Mouse (Mus musculus): ENCODE results near the gene Pla2g2f. TPM values are rescaled to one million over a fixed set of nuclear protein-coding genes. Genes with fewer than 3 reads are reported as not detected.

Pla2g2f gene
- polyA plus RNA-seq, 1 experiment from 2014 or later, result not detected

GRCm38 (mm10) chr4:138725127-138725461, 32.3 kb downstream of the Pla2g2f start:
- WGBS, result 6% methylated on average over 13 of the region's 13 CpGs

GRCm38 (mm10) chr4:138724354-138725126, 32.9 kb downstream of the Pla2g2f start, which contains the start of gene Pla2g2c:
TSS of gene Pla2g2c (plus strand) at chr4:138724792.
- Histone ChIP-seq H3K4me3 (peak within 1 kb of the TSS; percentile 50), H3K27me3 (ENCODE audit: poor library complexity, severe bottlenecking) (peaks cover 63% of the 10 kb centered on the region), H3K4me1 (peaks cover 35% of the 10 kb centered on the region), H3K27ac (peak within 1 kb of the TSS; percentile 84), H3K9me3 (no peaks in the 10 kb centered on the region), H3K36me3 (replicated peaks) (no peaks in the 10 kb centered on the region)
- DNase-seq (ENCODE audit: extremely low spot score, low spot score), result no peak
- 58% methylated on average over 18 of the region's 18 CpGs for WGBS

More at GRCm38 (mm10) chr4:138725127-138725461, 32.3 kb downstream of the Pla2g2f start:
- Histone ChIP-seq H3K27me3 (ENCODE audit: poor library complexity, severe bottlenecking) (peaks cover 67% of the 10 kb centered on the region), H3K27ac (peak overlapping the region; percentile 84), H3K9me3 (no peaks in the 10 kb centered on the region), H3K36me3 (replicated peaks) (no peaks in the 10 kb centered on the region), H3K4me3 (peak overlapping the region; percentile 50), H3K4me1 (peaks cover 40% of the 10 kb centered on the region)
- peak; percentile 71 for DNase-seq (ENCODE audit: extremely low spot score, low spot score)

- H3K27me3 ChIP-seq (ENCODE audit: poor library complexity, severe bottlenecking), result peaks cover 63% of the 10 kb centered on the region
- peaks cover 27% of the 10 kb centered on the region for H3K4me1 ChIP-seq
- H3K27ac ChIP-seq, result no peak overlapping the region
- H3K36me3 ChIP-seq (replicated peaks), result no peaks in the 10 kb centered on the region
- no peaks in the 10 kb centered on the region for H3K9me3 ChIP-seq
- no peak overlapping the region for H3K4me3 ChIP-seq
- DNase-seq (ENCODE audit: extremely low spot score, low spot score), result no peak
- WGBS, result 86% methylated on average over 15 of the region's 15 CpGs
These were observed 33.7 kb downstream of the Pla2g2f start for GRCm38 (mm10) chr4:138723493-138724281.

GRCm38 (mm10) chr4:138719264-138719596, 38.2 kb downstream of the Pla2g2f start:
- Histone ChIP-seq H3K4me3 (no peak overlapping the region), H3K27ac (no peak overlapping the region)
- 80% methylated on average over 5 of the region's 5 CpGs for WGBS

GRCm38 (mm10) chr4:138718586-138719263, 38.7 kb downstream of the Pla2g2f start:
- peaks cover 15% of the 10 kb centered on the region for H3K27me3 ChIP-seq (ENCODE audit: poor library complexity, severe bottlenecking)
- H3K27ac ChIP-seq, result no peak overlapping the region
- no peaks in the 10 kb centered on the region for H3K36me3 ChIP-seq (replicated peaks)
- no peak overlapping the region for H3K4me3 ChIP-seq
- peaks cover 6% of the 10 kb centered on the region; the same call in 1 of the 2 replicates for H3K4me1 ChIP-seq
- no peak for DNase-seq (ENCODE audit: extremely low spot score, low spot score)
- no peaks in the 10 kb centered on the region for H3K9me3 ChIP-seq
- 86% methylated on average over 5 of the region's 5 CpGs for WGBS

More at GRCm38 (mm10) chr4:138719264-138719596, 38.2 kb downstream of the Pla2g2f start:
- DNase-seq (ENCODE audit: extremely low spot score, low spot score), result no peak
- no peaks in the 10 kb centered on the region for H3K9me3 ChIP-seq
- peaks cover 20% of the 10 kb centered on the region for H3K27me3 ChIP-seq (ENCODE audit: poor library complexity, severe bottlenecking)
- peaks cover 11% of the 10 kb centered on the region for H3K4me1 ChIP-seq
- H3K36me3 ChIP-seq (replicated peaks), result no peaks in the 10 kb centered on the region

GRCm38 (mm10) chr4:138716697-138717096, 40.7 kb downstream of the Pla2g2f start:
- Histone ChIP-seq H3K4me1 (no peaks in the 10 kb centered on the region), H3K4me3 (no peak overlapping the region), H3K36me3 (replicated peaks) (no peaks in the 10 kb centered on the region), H3K27me3 (ENCODE audit: poor library complexity, severe bottlenecking) (peaks cover 6% of the 10 kb centered on the region; the same call in 1 of the 2 replicates), H3K27ac (no peak overlapping the region), H3K9me3 (no peaks in the 10 kb centered on the region)
- 86% methylated on average over 9 of the region's 9 CpGs for WGBS
- DNase-seq (ENCODE audit: extremely low spot score, low spot score), result no peak

- no peaks in the 10 kb centered on the region for H3K4me1 ChIP-seq
- peaks cover 4% of the 10 kb centered on the region; the same call in 1 of the 2 replicates for H3K27me3 ChIP-seq (ENCODE audit: poor library complexity, severe bottlenecking)
- H3K9me3 ChIP-seq, result no peaks in the 10 kb centered on the region
- no peak overlapping the region for H3K27ac ChIP-seq
- DNase-seq (ENCODE audit: extremely low spot score, low spot score), result no peak
- no peaks in the 10 kb centered on the region for H3K36me3 ChIP-seq (replicated peaks)
- H3K4me3 ChIP-seq, result no peak overlapping the region
- WGBS, result 79% methylated on average over 1 of the region's 1 CpGs
These were observed 43.2 kb downstream of the Pla2g2f start for GRCm38 (mm10) chr4:138714186-138714585.

GRCm38 (mm10) chr4:138712621-138713020, 44.8 kb downstream of the Pla2g2f start:
- Histone ChIP-seq H3K27ac (no peak overlapping the region), H3K4me1 (no peaks in the 10 kb centered on the region), H3K27me3 (ENCODE audit: poor library complexity, severe bottlenecking) (peaks cover 5% of the 10 kb centered on the region; the same call in 1 of the 2 replicates), H3K4me3 (no peak overlapping the region), H3K9me3 (no peaks in the 10 kb centered on the region), H3K36me3 (replicated peaks) (no peaks in the 10 kb centered on the region)
- 85% methylated on average over 8 of the region's 8 CpGs for WGBS
- DNase-seq (ENCODE audit: extremely low spot score, low spot score), result no peak

GRCm38 (mm10) chr4:138712096-138712495, 45.3 kb downstream of the Pla2g2f start:
- no peak for DNase-seq (ENCODE audit: extremely low spot score, low spot score)
- WGBS, result 91% methylated on average over 11 of the region's 11 CpGs
- no peaks in the 10 kb centered on the region for H3K4me1 ChIP-seq

GRCm38 (mm10) chr4:138711051-138711820, 46.2 kb downstream of the Pla2g2f start:
- WGBS, result 76% methylated on average over 17 of the region's 17 CpGs
- no peaks in the 10 kb centered on the region for H3K9me3 ChIP-seq
- DNase-seq (ENCODE audit: extremely low spot score, low spot score), result no peak
- no peak overlapping the region for H3K4me3 ChIP-seq
- peaks cover 5% of the 10 kb centered on the region; the same call in 1 of the 2 replicates for H3K27me3 ChIP-seq (ENCODE audit: poor library complexity, severe bottlenecking)
- H3K4me1 ChIP-seq, result no peaks in the 10 kb centered on the region
- H3K27ac ChIP-seq, result no peak overlapping the region
- no peaks in the 10 kb centered on the region for H3K36me3 ChIP-seq (replicated peaks)

More at GRCm38 (mm10) chr4:138712096-138712495, 45.3 kb downstream of the Pla2g2f start:
- H3K27ac ChIP-seq, result no peak overlapping the region
- H3K27me3 ChIP-seq (ENCODE audit: poor library complexity, severe bottlenecking), result peaks cover 5% of the 10 kb centered on the region; the same call in 1 of the 2 replicates
- no peak overlapping the region for H3K4me3 ChIP-seq
- H3K9me3 ChIP-seq, result no peaks in the 10 kb centered on the region
- H3K36me3 ChIP-seq (replicated peaks), result no peaks in the 10 kb centered on the region

GRCm38 (mm10) chr4:138710633-138711032, 46.8 kb downstream of the Pla2g2f start:
- Histone ChIP-seq H3K4me3 (no peak overlapping the region), H3K36me3 (replicated peaks) (no peaks in the 10 kb centered on the region), H3K9me3 (no peaks in the 10 kb centered on the region), H3K27ac (no peak overlapping the region), H3K4me1 (no peaks in the 10 kb centered on the region), H3K27me3 (ENCODE audit: poor library complexity, severe bottlenecking) (peaks cover 5% of the 10 kb centered on the region; the same call in 1 of the 2 replicates)
- WGBS, result 90% methylated on average over 11 of the region's 11 CpGs
- DNase-seq (ENCODE audit: extremely low spot score, low spot score), result no peak

- Histone ChIP-seq H3K27me3 (ENCODE audit: poor library complexity, severe bottlenecking) (peaks cover 5% of the 10 kb centered on the region; the same call in 1 of the 2 replicates), H3K36me3 (replicated peaks) (no peaks in the 10 kb centered on the region), H3K9me3 (no peaks in the 10 kb centered on the region), H3K4me1 (no peaks in the 10 kb centered on the region), H3K27ac (no peak overlapping the region), H3K4me3 (no peak overlapping the region)
- no peak for DNase-seq (ENCODE audit: extremely low spot score, low spot score)
- 87% methylated on average over 7 of the region's 7 CpGs for WGBS
These were observed 47.5 kb downstream of the Pla2g2f start for GRCm38 (mm10) chr4:138709944-138710343.

Measured in forebrain, embryonic 10.5 days (tissue).